Mouse (Mus musculus): ENCODE measurements around the gene Snx8. TPM values are rescaled to one million over a fixed set of nuclear protein-coding genes. Genes with fewer than 3 reads are reported as not detected.

Gene Snx8
- polyA plus RNA-seq (2016; fragmentation: Nextera tagmentation; extraction: Ambion mirVana) = 18.2 and 19.1 TPM in 2 replicates

GRCm38 (mm10) chr5:140388588-140389576 is at the start of gene Snx8:
Gene Snx8 (minus strand): TSS chr5:140389262.
- Histone ChIP-seq H3K4me1 (peaks cover 14% of the 10 kb centered on the region), H3K4me2 (replicated peaks) (peak within 1 kb of the TSS; percentile 77), H3K36me3 (no peaks in the 10 kb centered on the region), H3K9me3 (no peaks in the 10 kb centered on the region), H3K4me3 (peak within 1 kb of the TSS; percentile 64), H3K27me3 (replicated peaks) (no peaks in the 10 kb centered on the region), H3K27ac (peak within 1 kb of the TSS; percentile 33; the same call in 1 of the 2 replicates), H3K9ac (peak within 1 kb of the TSS; percentile 49)
- WGBS = 1% methylated on average over 63 of the region's 63 CpGs
- ATAC-seq (ENCODE audit: low FRiP score, low read depth) = peak; percentile 93

- Histone ChIP-seq H3K9ac (no peak overlapping the region), H3K27ac (no peak overlapping the region), H3K4me1 (peaks cover 19% of the 10 kb centered on the region), H3K4me2 (replicated peaks) (no peak overlapping the region), H3K36me3 (peaks cover 62% of the 10 kb centered on the region), H3K9me3 (no peaks in the 10 kb centered on the region), H3K27me3 (replicated peaks) (no peaks in the 10 kb centered on the region), H3K4me3 (no peak overlapping the region)
- no peak for ATAC-seq (ENCODE audit: low FRiP score, low read depth)
- WGBS = 95% methylated on average over 17 of the region's 17 CpGs
These were observed 36.1 kb upstream of the Snx8 start for GRCm38 (mm10) chr5:140425016-140425783.

DNA sequence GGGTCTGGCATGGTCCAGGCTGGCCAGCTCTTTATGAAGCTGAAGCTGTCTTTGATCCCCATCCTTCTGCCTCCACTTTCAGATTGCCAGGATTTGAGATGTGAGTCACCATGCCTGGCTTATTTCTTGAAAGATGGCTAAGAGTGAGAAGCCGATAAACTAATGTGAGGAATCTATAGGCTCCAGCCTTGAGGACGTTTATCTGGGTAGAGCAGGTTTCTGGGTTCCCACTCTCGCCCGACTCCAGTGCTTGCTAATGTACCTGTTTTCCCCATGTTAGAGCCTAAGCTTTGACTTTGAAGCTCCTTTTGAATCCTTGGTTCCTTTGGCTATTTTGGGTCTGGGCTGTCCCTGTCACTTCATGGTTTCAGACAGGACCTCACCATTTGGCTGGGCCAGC is 31.6 kb upstream of the Snx8 start:
- no peaks in the 10 kb centered on the region for H3K27me3 ChIP-seq (replicated peaks)
- H3K9ac ChIP-seq = peak overlapping the region; percentile 94; the same call in 1 of the 2 replicates
- peaks cover 19% of the 10 kb centered on the region; the same call in 1 of the 2 replicates for H3K36me3 ChIP-seq
- 76% methylated on average over 4 of the region's 4 CpGs for WGBS
- H3K4me3 ChIP-seq = peak overlapping the region; percentile 99
- H3K27ac ChIP-seq = no peak overlapping the region
- no peaks in the 10 kb centered on the region for H3K9me3 ChIP-seq
- H3K4me2 ChIP-seq (replicated peaks) = peak overlapping the region; percentile 93
- ATAC-seq (ENCODE audit: low FRiP score, low read depth) = no peak
- peaks cover 19% of the 10 kb centered on the region for H3K4me1 ChIP-seq

GRCm38 (mm10) chr5:140419442-140420080 is 30.5 kb upstream of the Snx8 start:
- ATAC-seq (ENCODE audit: low FRiP score, low read depth) = peak; percentile 30; the same call in 1 of the 2 replicates
- WGBS = under 1% methylated on average over 61 of the region's 62 CpGs
- H3K27ac ChIP-seq = peak overlapping the region; percentile 2; the same call in 1 of the 2 replicates

GRCm38 (mm10) chr5:140418489-140419441 is 29.7 kb upstream of the Snx8 start, which contains the start of gene Eif3b:
Gene Eif3b (plus strand): TSS chr5:140419328.
- peak within 1 kb of the TSS; percentile 99 for H3K4me3 ChIP-seq
- H3K4me1 ChIP-seq = peaks cover 19% of the 10 kb centered on the region
- no peaks in the 10 kb centered on the region for H3K27me3 ChIP-seq (replicated peaks)
- H3K36me3 ChIP-seq = peaks cover 13% of the 10 kb centered on the region; the same call in 1 of the 2 replicates
- peak; percentile 91 for ATAC-seq (ENCODE audit: low FRiP score, low read depth)
- peak within 1 kb of the TSS; percentile 57 for H3K27ac ChIP-seq
- no peaks in the 10 kb centered on the region for H3K9me3 ChIP-seq
- H3K9ac ChIP-seq = peak within 1 kb of the TSS; percentile 94
- WGBS = under 1% methylated on average over 65 of the region's 65 CpGs
- H3K4me2 ChIP-seq (replicated peaks) = peak within 1 kb of the TSS; percentile 93

More at GRCm38 (mm10) chr5:140419442-140420080, 30.5 kb upstream of the Snx8 start:
- no peaks in the 10 kb centered on the region for H3K9me3 ChIP-seq
- peak overlapping the region; percentile 99 for H3K4me3 ChIP-seq
- no peaks in the 10 kb centered on the region for H3K27me3 ChIP-seq (replicated peaks)
- peak overlapping the region; percentile 94 for H3K9ac ChIP-seq
- H3K4me2 ChIP-seq (replicated peaks) = peak overlapping the region; percentile 93
- H3K4me1 ChIP-seq = peaks cover 19% of the 10 kb centered on the region
- peaks cover 15% of the 10 kb centered on the region; the same call in 1 of the 2 replicates for H3K36me3 ChIP-seq

DNA sequence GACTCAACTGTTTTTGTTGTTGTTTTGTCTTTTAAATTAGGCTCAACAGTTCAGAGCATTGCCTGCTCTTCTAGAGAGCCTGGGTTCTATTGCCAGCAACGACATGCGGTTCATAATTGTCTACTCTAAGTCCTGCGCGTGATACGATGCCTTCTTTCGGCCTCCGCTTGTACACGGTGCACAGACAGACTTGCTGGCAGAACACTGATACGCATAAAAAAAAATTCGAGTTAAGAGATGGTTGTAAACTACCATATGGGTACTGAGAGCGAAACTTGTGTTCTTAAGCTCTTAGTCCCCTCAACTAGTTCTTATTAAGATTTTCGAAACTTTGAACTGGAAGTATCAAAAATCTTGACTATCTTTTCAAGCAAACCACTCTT is 29.0 kb upstream of the Snx8 start:
- peaks cover 19% of the 10 kb centered on the region for H3K4me1 ChIP-seq
- H3K4me2 ChIP-seq (replicated peaks) = peak overlapping the region; percentile 93
- peaks cover 7% of the 10 kb centered on the region; the same call in 1 of the 2 replicates for H3K36me3 ChIP-seq
- no peak; the same call in 1 of the 2 replicates for ATAC-seq (ENCODE audit: low FRiP score, low read depth)
- H3K27ac ChIP-seq = peak overlapping the region; percentile 57; the same call in 1 of the 2 replicates
- under 1% methylated on average over 12 of the region's 12 CpGs for WGBS
- H3K9me3 ChIP-seq = no peaks in the 10 kb centered on the region
- peak overlapping the region; percentile 67 for H3K9ac ChIP-seq
- no peaks in the 10 kb centered on the region for H3K27me3 ChIP-seq (replicated peaks)
- peak overlapping the region; percentile 99 for H3K4me3 ChIP-seq

DNA sequence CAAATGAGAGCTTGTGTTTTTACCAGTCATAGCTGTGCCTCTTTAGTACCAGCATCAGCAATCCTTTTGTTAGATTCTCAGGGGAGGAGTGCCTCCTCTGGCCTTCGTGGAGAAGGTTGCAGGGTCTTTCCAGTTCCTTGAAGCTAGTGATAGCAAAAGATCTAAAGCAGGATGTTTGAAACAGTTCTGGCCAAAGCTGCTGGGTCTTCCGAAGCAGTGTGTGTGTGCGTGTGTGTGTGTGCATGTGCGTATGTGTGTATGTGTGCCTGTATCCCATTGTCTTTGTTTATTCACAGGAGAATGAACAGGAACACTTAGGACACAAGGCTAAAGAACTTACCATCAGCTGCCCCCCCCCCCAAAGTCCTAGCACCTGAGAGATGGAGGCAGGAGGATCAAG is 25.6 kb upstream of the Snx8 start:
- H3K36me3 ChIP-seq = no peaks in the 10 kb centered on the region
- H3K4me2 ChIP-seq (replicated peaks) = no peak overlapping the region
- H3K9ac ChIP-seq = no peak overlapping the region
- ATAC-seq (ENCODE audit: low FRiP score, low read depth) = no peak
- no peak overlapping the region for H3K4me3 ChIP-seq
- no peak overlapping the region for H3K27ac ChIP-seq
- WGBS = 71% methylated on average over 4 of the region's 4 CpGs
- no peaks in the 10 kb centered on the region for H3K9me3 ChIP-seq
- H3K4me1 ChIP-seq = no peaks in the 10 kb centered on the region
- no peaks in the 10 kb centered on the region for H3K27me3 ChIP-seq (replicated peaks)

- no peak overlapping the region for H3K4me3 ChIP-seq
- H3K4me2 ChIP-seq (replicated peaks) = no peak overlapping the region
- no peaks in the 10 kb centered on the region for H3K27me3 ChIP-seq (replicated peaks)
- 49% methylated on average over 8 of the region's 8 CpGs for WGBS
- no peak for ATAC-seq (ENCODE audit: low FRiP score, low read depth)
- no peaks in the 10 kb centered on the region for H3K36me3 ChIP-seq
- no peak overlapping the region for H3K27ac ChIP-seq
- no peaks in the 10 kb centered on the region for H3K4me1 ChIP-seq
- no peak overlapping the region for H3K9ac ChIP-seq
- H3K9me3 ChIP-seq = no peaks in the 10 kb centered on the region
These were observed 22.3 kb upstream of the Snx8 start for GRCm38 (mm10) chr5:140411339-140411738.

- no peaks in the 10 kb centered on the region for H3K4me1 ChIP-seq
- no peak overlapping the region for H3K9ac ChIP-seq
- no peaks in the 10 kb centered on the region for H3K36me3 ChIP-seq
- H3K27ac ChIP-seq = no peak overlapping the region
- no peaks in the 10 kb centered on the region for H3K27me3 ChIP-seq (replicated peaks)
- no peak overlapping the region for H3K4me2 ChIP-seq (replicated peaks)
- ATAC-seq (ENCODE audit: low FRiP score, low read depth) = no peak
- H3K4me3 ChIP-seq = no peak overlapping the region
- no peaks in the 10 kb centered on the region for H3K9me3 ChIP-seq
These were observed 19.7 kb upstream of the Snx8 start for GRCm38 (mm10) chr5:140408801-140409200.

DNA sequence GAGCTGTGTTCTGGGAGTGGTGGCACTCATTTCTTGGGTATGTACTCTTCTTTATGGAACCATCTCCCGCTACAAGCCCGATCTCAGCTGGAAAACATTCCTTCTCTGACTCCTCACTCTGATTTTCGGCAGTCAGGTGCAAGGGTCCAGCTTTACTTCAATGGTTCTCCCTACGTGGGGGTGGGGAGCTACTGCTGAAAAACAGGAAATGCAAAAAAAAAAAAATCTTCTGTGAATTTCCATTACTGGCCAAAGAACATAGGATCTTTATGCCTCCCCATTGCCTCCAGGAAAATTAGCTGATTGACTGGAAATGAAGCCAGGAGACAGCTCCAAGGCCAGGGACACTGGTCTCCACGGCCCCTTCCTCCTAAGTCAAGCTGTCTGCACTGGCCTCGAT is 17.6 kb upstream of the Snx8 start:
- Histone ChIP-seq H3K9me3 (no peaks in the 10 kb centered on the region), H3K27me3 (replicated peaks) (no peaks in the 10 kb centered on the region), H3K36me3 (no peaks in the 10 kb centered on the region), H3K4me2 (replicated peaks) (no peak overlapping the region), H3K9ac (no peak overlapping the region), H3K4me3 (no peak overlapping the region), H3K27ac (no peak overlapping the region), H3K4me1 (no peaks in the 10 kb centered on the region)
- 69% methylated on average over 6 of the region's 6 CpGs for WGBS
- no peak for ATAC-seq (ENCODE audit: low FRiP score, low read depth)

- 85% methylated on average over 6 of the region's 6 CpGs for WGBS
- no peaks in the 10 kb centered on the region for H3K4me1 ChIP-seq
- no peak overlapping the region for H3K4me2 ChIP-seq (replicated peaks)
- no peak overlapping the region for H3K4me3 ChIP-seq
- no peak for ATAC-seq (ENCODE audit: low FRiP score, low read depth)
- H3K27me3 ChIP-seq (replicated peaks) = no peaks in the 10 kb centered on the region
- no peaks in the 10 kb centered on the region for H3K9me3 ChIP-seq
- H3K36me3 ChIP-seq = no peaks in the 10 kb centered on the region
- no peak overlapping the region for H3K9ac ChIP-seq
- no peak overlapping the region for H3K27ac ChIP-seq
These were observed 16.1 kb upstream of the Snx8 start for GRCm38 (mm10) chr5:140405126-140405525.
